Mouse (Mus musculus): ENCODE results near the gene Cwc27. TPM values are rescaled to one million over a fixed set of nuclear protein-coding genes. Genes with fewer than 3 reads are reported as not detected.

Cwc27 gene
- polyA plus RNA-seq, 1 experiment = 5.4 TPM

DNA sequence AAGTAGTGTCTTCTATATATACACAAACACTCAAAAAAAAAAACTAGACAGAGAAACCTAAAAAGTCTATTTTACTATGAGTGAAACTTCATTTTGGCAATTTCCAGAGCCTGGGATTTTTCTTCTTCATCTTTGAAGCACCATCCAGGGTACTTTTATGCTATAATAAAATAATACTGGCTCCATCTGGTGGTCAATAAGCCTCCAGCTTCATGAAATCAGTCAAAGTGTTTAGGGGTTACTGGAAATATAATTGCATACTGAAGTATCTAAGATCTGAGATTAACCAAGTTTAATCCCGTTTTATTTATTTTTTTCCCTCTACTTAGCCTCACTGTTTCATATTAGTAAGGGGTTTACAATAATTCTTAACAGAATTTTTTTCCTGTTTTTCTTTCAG lies 135.7 kb downstream of the Cwc27 start:
- Histone ChIP-seq H3ac (ENCODE audit: control insufficient read depth, insufficient read length) (no peak overlapping the region), H3K27me3 (ENCODE audit: control insufficient read depth, insufficient read depth, insufficient read length) (no peaks in the 10 kb centered on the region), H3K4me3 (no peak overlapping the region), H3K4me2 (ENCODE audit: low read depth) (no peak overlapping the region), H3K79me2 (ENCODE audit: control insufficient read depth, insufficient read depth) (no peaks in the 10 kb centered on the region), H3K36me3 (ENCODE audit: control insufficient read depth, insufficient read depth) (no peaks in the 10 kb centered on the region)
- no peak for TF ChIP-seq TCF3 (IDR thresholded peaks at IDR 0.05; ENCODE audit: insufficient read length, low read depth)
- TF ChIP-seq REST (IDR thresholded peaks at IDR 0.05; ENCODE audit: insufficient read depth, insufficient read length) = no peak
- TF ChIP-seq MYOG (IDR thresholded peaks at IDR 0.05; ENCODE audit: control insufficient read depth in 1 of 3, insufficient read depth in 1 of 3, insufficient read length in 2 of 3, low read depth in 2 of 3) = no peak
- TF ChIP-seq MYOD1 (IDR thresholded peaks at IDR 0.05; ENCODE audit: control insufficient read depth in 1 of 3, insufficient read length in 2 of 3, low read depth in 2 of 3) = no peak
- no peak for TF ChIP-seq SRF (IDR thresholded peaks at IDR 0.05; ENCODE audit: control insufficient read depth, insufficient read length, low read depth)
- no peak for TF ChIP-seq POLR2AphosphoS2 (IDR thresholded peaks at IDR 0.05; ENCODE audit: insufficient read length, low read depth)
- TF ChIP-seq CEBPB (IDR thresholded peaks at IDR 0.05; ENCODE audit: insufficient read depth, poor library complexity, severe bottlenecking) = no peak
- TF ChIP-seq MAX (IDR thresholded peaks at IDR 0.05; ENCODE audit: low read depth) = no peak

DNA sequence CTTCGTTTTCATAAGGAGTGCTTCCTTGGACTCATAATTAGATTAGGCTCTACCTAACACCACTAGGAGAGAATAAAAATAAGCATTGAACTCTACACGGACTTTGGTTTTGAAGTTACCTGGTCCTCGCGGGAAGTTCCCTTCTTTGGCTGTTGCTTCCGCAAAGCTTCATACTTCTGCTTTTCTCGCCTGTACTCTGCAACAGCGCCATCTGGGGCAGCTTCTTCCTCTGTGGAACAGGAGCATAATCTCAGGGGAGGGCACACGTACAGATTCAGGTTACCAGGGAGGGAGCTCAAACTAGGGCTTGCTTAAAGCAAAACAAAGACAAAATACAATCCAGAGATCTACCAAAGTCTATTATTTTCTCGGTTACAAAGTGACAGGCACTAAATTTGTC lies 155.8 kb downstream of the Cwc27 start:
- no peak overlapping the region for H3ac ChIP-seq (ENCODE audit: control insufficient read depth, insufficient read length)
- no peaks in the 10 kb centered on the region for H3K79me2 ChIP-seq (ENCODE audit: control insufficient read depth, insufficient read depth)
- no peaks in the 10 kb centered on the region for H3K27me3 ChIP-seq (ENCODE audit: control insufficient read depth, insufficient read depth, insufficient read length)
- H3K4me3 ChIP-seq = no peak overlapping the region
- H3K4me2 ChIP-seq (ENCODE audit: low read depth) = no peak overlapping the region
- no peaks in the 10 kb centered on the region for H3K36me3 ChIP-seq (ENCODE audit: control insufficient read depth, insufficient read depth)
- TF ChIP-seq MAX (IDR thresholded peaks at IDR 0.05; ENCODE audit: low read depth) (no peak), USF1 (IDR thresholded peaks at IDR 0.05; ENCODE audit: low read depth) (no peak)

GRCm38 (mm10) chr13:104660042-104660680 lies 156.8 kb downstream of the Cwc27 start:
- H3K4me3 ChIP-seq = no peak overlapping the region
- no peaks in the 10 kb centered on the region for H3K27me3 ChIP-seq (ENCODE audit: control insufficient read depth, insufficient read depth, insufficient read length)
- H3K4me2 ChIP-seq (ENCODE audit: low read depth) = no peak overlapping the region
- H3K79me2 ChIP-seq (ENCODE audit: control insufficient read depth, insufficient read depth) = no peaks in the 10 kb centered on the region
- H3ac ChIP-seq (ENCODE audit: control insufficient read depth, insufficient read length) = no peak overlapping the region
- no peaks in the 10 kb centered on the region for H3K36me3 ChIP-seq (ENCODE audit: control insufficient read depth, insufficient read depth)
- no peak for TF ChIP-seq POLR2A (IDR thresholded peaks at IDR 0.05; ENCODE audit: insufficient read length, low read depth)
- TF ChIP-seq POLR2AphosphoS2 (IDR thresholded peaks at IDR 0.05; ENCODE audit: insufficient read length, low read depth) = no peak
- no peak for TF ChIP-seq TCF3 (IDR thresholded peaks at IDR 0.05; ENCODE audit: insufficient read length, low read depth)
- TF ChIP-seq MAX (IDR thresholded peaks at IDR 0.05; ENCODE audit: low read depth) = no peak
- TF ChIP-seq MYOD1 (IDR thresholded peaks at IDR 0.05; ENCODE audit: control insufficient read depth in 1 of 3, insufficient read length in 2 of 3, low read depth in 2 of 3) = no peak
- no peak for TF ChIP-seq TCF12 (IDR thresholded peaks at IDR 0.05; ENCODE audit: insufficient read depth, poor library complexity, severe bottlenecking)
- TF ChIP-seq MYOG (IDR thresholded peaks at IDR 0.05; ENCODE audit: control insufficient read depth in 1 of 3, insufficient read depth in 1 of 3, insufficient read length in 2 of 3, low read depth in 2 of 3) = no peak
- no peak for TF ChIP-seq SRF (IDR thresholded peaks at IDR 0.05; ENCODE audit: control insufficient read depth, insufficient read length, low read depth)
- TF ChIP-seq CEBPB (IDR thresholded peaks at IDR 0.05; ENCODE audit: insufficient read depth, poor library complexity, severe bottlenecking) = no peak
- TF ChIP-seq REST (IDR thresholded peaks at IDR 0.05; ENCODE audit: insufficient read depth, insufficient read length) = no peak
- TF ChIP-seq E2F4 (IDR thresholded peaks at IDR 0.05; ENCODE audit: insufficient read depth) = no peak
- TF ChIP-seq USF1 (IDR thresholded peaks at IDR 0.05; ENCODE audit: low read depth) = no peak

DNA sequence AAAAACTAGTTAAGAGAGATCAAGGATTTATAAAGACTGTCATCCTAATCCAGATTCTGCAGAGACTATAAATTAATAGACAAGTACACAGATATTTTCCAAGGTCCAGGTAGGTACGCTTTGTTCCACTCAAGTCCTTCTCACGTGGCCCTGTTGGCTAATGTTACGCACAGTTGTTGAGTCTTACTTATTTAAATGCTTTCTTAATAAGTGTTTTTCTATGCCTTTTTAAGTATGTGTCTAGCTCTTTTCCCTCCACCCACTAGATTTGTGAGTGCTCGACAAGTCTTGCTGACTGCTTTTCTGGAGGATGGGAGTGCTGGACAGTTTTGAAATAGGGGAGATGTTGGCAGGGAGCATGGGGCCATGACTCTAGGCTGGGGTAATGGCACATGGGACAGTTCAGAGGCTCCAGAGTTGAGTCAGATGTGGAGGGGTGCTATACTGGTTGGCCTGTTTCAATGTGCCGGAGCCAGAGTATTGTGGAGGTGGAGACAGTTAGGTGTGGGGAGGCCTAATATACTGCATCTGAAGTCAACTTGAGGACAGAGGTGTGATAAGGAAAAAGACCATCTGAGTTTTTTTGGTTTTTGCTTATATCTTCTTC lies 160.2 kb downstream of the Cwc27 start:
- H3K4me3 ChIP-seq = no peak overlapping the region
- no peaks in the 10 kb centered on the region for H3K36me3 ChIP-seq (ENCODE audit: control insufficient read depth, insufficient read depth)
- H3K27me3 ChIP-seq (ENCODE audit: control insufficient read depth, insufficient read depth, insufficient read length) = no peaks in the 10 kb centered on the region
- no peak overlapping the region for H3K4me2 ChIP-seq (ENCODE audit: low read depth)
- H3ac ChIP-seq (ENCODE audit: control insufficient read depth, insufficient read length) = no peak overlapping the region
- TF ChIP-seq TCF12 (IDR thresholded peaks at IDR 0.05; ENCODE audit: insufficient read depth, poor library complexity, severe bottlenecking) (no peak), CEBPB (IDR thresholded peaks at IDR 0.05; ENCODE audit: insufficient read depth, poor library complexity, severe bottlenecking) (no peak), POLR2AphosphoS2 (IDR thresholded peaks at IDR 0.05; ENCODE audit: insufficient read length, low read depth) (no peak), POLR2A (IDR thresholded peaks at IDR 0.05; ENCODE audit: insufficient read length, low read depth) (no peak), MYOG (IDR thresholded peaks at IDR 0.05; ENCODE audit: control insufficient read depth in 1 of 3, insufficient read depth in 1 of 3, insufficient read length in 2 of 3, low read depth in 2 of 3) (no peak), MAX (IDR thresholded peaks at IDR 0.05; ENCODE audit: low read depth) (no peak), TCF3 (IDR thresholded peaks at IDR 0.05; ENCODE audit: insufficient read length, low read depth) (no peak), USF1 (IDR thresholded peaks at IDR 0.05; ENCODE audit: low read depth) (no peak), MYOD1 (IDR thresholded peaks at IDR 0.05; ENCODE audit: control insufficient read depth in 1 of 3, insufficient read length in 2 of 3, low read depth in 2 of 3) (no peak), SRF (IDR thresholded peaks at IDR 0.05; ENCODE audit: control insufficient read depth, insufficient read length, low read depth) (no peak), REST (IDR thresholded peaks at IDR 0.05; ENCODE audit: insufficient read depth, insufficient read length) (no peak), E2F4 (IDR thresholded peaks at IDR 0.05; ENCODE audit: insufficient read depth) (no peak)
- no peaks in the 10 kb centered on the region for H3K79me2 ChIP-seq (ENCODE audit: control insufficient read depth, insufficient read depth)

GRCm38 (mm10) chr13:104655137-104655536 lies 161.8 kb downstream of the Cwc27 start:
- Histone ChIP-seq H3K79me2 (ENCODE audit: control insufficient read depth, insufficient read depth) (no peaks in the 10 kb centered on the region), H3K4me2 (ENCODE audit: low read depth) (no peak overlapping the region), H3K27me3 (ENCODE audit: control insufficient read depth, insufficient read depth, insufficient read length) (no peaks in the 10 kb centered on the region), H3K4me3 (no peak overlapping the region), H3K36me3 (ENCODE audit: control insufficient read depth, insufficient read depth) (no peaks in the 10 kb centered on the region), H3ac (ENCODE audit: control insufficient read depth, insufficient read length) (no peak overlapping the region)
- TF ChIP-seq TCF3 (IDR thresholded peaks at IDR 0.05; ENCODE audit: insufficient read length, low read depth) (no peak), POLR2AphosphoS2 (IDR thresholded peaks at IDR 0.05; ENCODE audit: insufficient read length, low read depth) (no peak), USF1 (IDR thresholded peaks at IDR 0.05; ENCODE audit: low read depth) (no peak), POLR2A (IDR thresholded peaks at IDR 0.05; ENCODE audit: insufficient read length, low read depth) (no peak)
